Mouse (Mus musculus) bone marrow, adult 2 months (tissue): ENCODE results near the gene Pde4dip.

Experiments
- CTCF ChIP-seq: fragments of 200-500 bp; IDR thresholded peaks from 2 replicates; pipeline ENCODE4 v1.5.1; 2011; ENCODE audit warnings: low read length, control low read depth; ENCODE audit not compliant: control insufficient read depth, insufficient read depth
- POLR2A ChIP-seq: fragments of 200-500 bp; IDR thresholded peaks from 2 replicates; pipeline ENCODE4 v1.6.1; 2011; ENCODE audit warnings: low read depth, mild to moderate bottlenecking, control low read depth, low read length, borderline replicate concordance; ENCODE audit not compliant: control insufficient read depth

- no peak for TF ChIP-seq POLR2A
- TF ChIP-seq CTCF, result no peak
Measured at GRCm38 (mm10) chr3:97748789-97749188, 139.7 kb downstream of the Pde4dip start.
